Mouse (Mus musculus) C2C12 (cell line): ENCODE data around the gene Nipa1. TPM values are rescaled to one million over a fixed set of nuclear protein-coding genes. Genes with fewer than 3 reads are reported as not detected.
"Not testable (repeated sequence)": the region's sequence is repeated elsewhere in the genome, so short reads cannot be mapped to it uniquely, and the experiment has no call there.

Experiments
- H3K27me3 ChIP-seq: one replicate; pipeline ENCODE4 v1.6.1; 2011; ENCODE audit not compliant: control insufficient read depth, insufficient read depth, insufficient read length
- H3K36me3 ChIP-seq: one replicate; pipeline ENCODE4 v1.6.1; 2011; ENCODE audit not compliant: control insufficient read depth, insufficient read depth
- H3K4me3 ChIP-seq: one replicate; pipeline ENCODE4 v1.5.1; 2011; ENCODE audit warnings: mild to moderate bottlenecking, control low read depth; ENCODE audit not compliant: poor library complexity, insufficient read depth, severe bottlenecking
- H3K79me2 ChIP-seq: one replicate; pipeline ENCODE4 v1.6.1; 2011; ENCODE audit not compliant: control insufficient read depth, insufficient read depth
- H3K79me3 ChIP-seq: one replicate; pipeline ENCODE4 v1.6.1; 2011; ENCODE audit warnings: low read depth, control low read depth
- H3ac ChIP-seq: one replicate; pipeline ENCODE3; 2011; ENCODE audit warnings: low read depth; ENCODE audit not compliant: control insufficient read depth, insufficient read length
- CEBPB ChIP-seq: IDR thresholded peaks from one replicate; pipeline ENCODE4 v1.6.1; 2011; ENCODE audit warnings: low read depth, mild to moderate bottlenecking, control low read depth, moderate library complexity
- CTCF ChIP-seq: IDR thresholded peaks from one replicate; pipeline ENCODE4 v1.5.1; 2011; ENCODE audit not compliant: control insufficient read depth, insufficient read depth, insufficient read length
- FOSL1 ChIP-seq: IDR thresholded peaks from one replicate; pipeline ENCODE4 v1.8.0; 2011; ENCODE audit warnings: mild to moderate bottlenecking, low read length; ENCODE audit not compliant: poor library complexity, insufficient read depth, severe bottlenecking
- MAX ChIP-seq: IDR thresholded peaks from one replicate; pipeline ENCODE4 v1.6.1; 2011; ENCODE audit warnings: mild to moderate bottlenecking, control low read depth
- MYOD1 ChIP-seq: IDR thresholded peaks from one replicate; pipeline ENCODE4 v1.6.1; 2011; ENCODE audit warnings: low read depth; ENCODE audit not compliant: control insufficient read depth, insufficient read length
- MYOG ChIP-seq: IDR thresholded peaks from one replicate; pipeline ENCODE4 v1.6.1; 2011; ENCODE audit not compliant: control insufficient read depth, insufficient read length; ENCODE audit errors: extremely low read depth
- USF1 ChIP-seq: IDR thresholded peaks from one replicate; pipeline ENCODE4 v1.6.1; 2011; ENCODE audit warnings: low read depth, mild to moderate bottlenecking, control low read depth, moderate library complexity
- polyA plus RNA-seq: library from polyadenylated mRNA; unstranded; fragments of >200 nt; fragmentation: generic; extraction: Trizol; gene quantifications from one replicate; pipeline ENCODE4 v1.2.1, GENCODE M21; 2012; ENCODE audit warnings: missing spikeins

The Nipa1 gene
- polyA plus RNA-seq, 1 experiment: 3.9 TPM

DNA sequence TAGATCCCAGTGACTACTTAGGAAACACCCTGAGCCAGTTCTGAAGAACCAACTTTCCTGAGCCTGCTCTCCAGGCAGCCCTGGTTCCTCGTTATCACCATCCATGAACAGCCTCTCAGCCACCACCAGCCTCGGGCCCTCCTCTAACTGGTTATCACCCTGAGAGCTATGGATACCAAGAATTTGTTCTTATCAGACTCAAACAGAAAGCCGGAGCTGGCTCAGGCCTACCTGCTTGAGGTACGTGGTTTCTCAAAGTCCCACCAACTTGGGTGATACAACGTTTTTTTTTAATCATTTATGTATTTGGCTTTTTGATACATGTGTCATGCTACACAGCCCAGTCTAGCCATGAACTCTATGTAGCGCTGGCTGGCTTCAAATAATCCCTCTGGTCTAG, 4.6 kb downstream of the Nipa1 start:
- H3K79me3 ChIP-seq: no peaks in the 10 kb centered on the region
- TF ChIP-seq USF1: no peak
- TF ChIP-seq CEBPB: no peak
- no peak for TF ChIP-seq MAX
- no peak for TF ChIP-seq FOSL1
- no peak for TF ChIP-seq MYOG
- no peak for TF ChIP-seq CTCF
- no peak for TF ChIP-seq MYOD1
- no peaks in the 10 kb centered on the region for H3K79me2 ChIP-seq
- H3K27me3 ChIP-seq: no peaks in the 10 kb centered on the region
- no peak overlapping the region for H3K4me3 ChIP-seq
- H3K36me3 ChIP-seq: no peaks in the 10 kb centered on the region
- no peak overlapping the region for H3ac ChIP-seq

DNA sequence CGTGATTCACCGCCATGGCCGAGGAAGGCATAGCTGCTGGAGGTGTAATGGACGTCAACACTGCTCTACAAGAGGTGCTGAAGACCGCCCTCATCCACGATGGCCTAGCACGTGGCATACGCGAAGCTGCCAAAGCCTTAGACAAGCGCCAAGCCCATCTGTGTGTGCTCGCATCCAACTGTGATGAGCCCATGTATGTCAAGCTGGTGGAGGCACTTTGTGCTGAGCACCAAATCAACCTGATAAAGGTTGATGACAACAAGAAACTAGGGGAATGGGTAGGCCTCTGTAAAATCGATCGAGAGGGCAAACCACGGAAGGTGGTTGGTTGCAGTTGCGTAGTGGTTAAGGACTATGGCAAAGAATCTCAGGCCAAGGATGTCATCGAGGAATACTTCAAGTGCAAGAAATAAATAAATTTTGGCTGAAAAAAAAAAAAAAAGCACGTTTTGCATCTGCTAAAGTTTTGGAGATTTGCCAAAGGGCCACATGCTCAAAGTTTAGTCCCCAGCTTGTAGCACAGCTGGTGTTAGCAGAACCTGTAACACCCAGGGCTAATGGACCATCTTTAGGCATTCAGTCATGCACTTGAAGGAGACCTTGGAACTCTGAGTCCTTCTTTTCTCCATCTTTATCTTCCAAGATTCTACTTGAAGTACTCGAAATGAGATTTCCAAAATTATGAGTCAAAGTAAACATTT, 5.6 kb downstream of the Nipa1 start:
- H3K79me2 ChIP-seq, H3K79me3 ChIP-seq, H3K4me3 ChIP-seq, H3ac ChIP-seq, H3K27me3 ChIP-seq, H3K36me3 ChIP-seq: not testable (repeated sequence)

DNA sequence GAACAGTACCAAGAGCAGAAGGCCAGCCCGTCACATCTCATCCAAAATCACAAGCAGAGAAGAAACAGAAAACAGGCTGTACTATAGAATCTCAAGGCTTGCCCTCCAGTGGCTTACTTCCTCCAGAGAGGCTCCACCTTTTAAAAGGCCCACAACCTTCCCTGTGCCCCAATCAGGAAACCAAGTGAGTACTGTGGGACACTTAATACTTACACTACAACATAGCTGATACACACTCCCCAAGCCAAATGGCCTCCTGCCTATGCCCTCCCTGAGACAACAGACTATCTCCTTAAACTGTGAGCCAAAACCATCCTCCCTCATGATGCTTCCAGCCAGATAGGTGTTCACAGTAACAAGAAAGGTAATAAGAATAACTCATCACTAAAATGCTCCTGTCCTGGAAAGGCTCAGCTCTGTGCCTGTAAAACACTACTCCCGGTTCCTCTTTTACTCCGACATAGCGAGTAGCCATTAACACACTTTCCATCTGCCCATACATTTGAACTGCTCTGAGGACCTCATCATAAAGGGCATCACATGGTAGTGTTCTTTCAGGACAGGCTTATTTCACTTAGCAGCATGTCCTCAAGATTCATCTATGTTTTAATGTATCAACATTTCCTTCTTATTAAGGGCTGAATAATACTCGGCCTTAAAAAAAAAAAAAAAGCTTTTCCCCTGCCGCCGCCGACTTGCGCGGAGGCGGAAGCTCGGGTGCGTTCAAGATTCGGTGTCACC, 6.3 kb downstream of the Nipa1 start:
- TF ChIP-seq MYOD1 (no peak), USF1 (no peak), MYOG (no peak), CTCF (no peak), CEBPB (no peak), MAX (no peak), FOSL1 (no peak)
- Histone ChIP-seq H3K79me3 (no peaks in the 10 kb centered on the region), H3K27me3 (no peaks in the 10 kb centered on the region)

DNA sequence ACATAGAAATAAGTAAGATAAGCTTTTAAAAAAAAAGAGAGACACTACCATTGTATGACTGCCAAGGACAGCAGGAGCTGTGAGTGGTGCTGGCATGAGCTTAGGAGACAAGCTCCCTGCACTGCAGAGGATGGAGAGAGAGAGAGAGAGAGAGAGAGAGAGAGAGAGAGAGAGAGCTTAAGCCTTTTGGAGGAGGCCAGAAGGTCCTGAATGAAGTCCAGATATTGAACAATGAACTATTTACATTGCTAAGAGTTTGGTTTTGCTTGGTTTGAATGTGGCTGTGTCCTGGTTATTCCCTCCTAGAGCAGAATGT, 8.8 kb downstream of the Nipa1 start:
- Histone ChIP-seq H3K4me3 (no peak overlapping the region), H3K36me3 (no peaks in the 10 kb centered on the region), H3ac (no peak overlapping the region), H3K79me3 (no peaks in the 10 kb centered on the region), H3K27me3 (no peaks in the 10 kb centered on the region), H3K79me2 (no peaks in the 10 kb centered on the region)
- no peak for TF ChIP-seq MAX
- TF ChIP-seq MYOG: no peak
- no peak for TF ChIP-seq CEBPB
- TF ChIP-seq CTCF: no peak
- TF ChIP-seq FOSL1: no peak
- no peak for TF ChIP-seq USF1
- TF ChIP-seq MYOD1: no peak

More for the DNA sequence above, 6.3 kb downstream of the Nipa1 start:
- no peaks in the 10 kb centered on the region for H3K36me3 ChIP-seq
- no peak overlapping the region for H3ac ChIP-seq
- no peak overlapping the region for H3K4me3 ChIP-seq
- H3K79me2 ChIP-seq: no peaks in the 10 kb centered on the region

GRCm38 (mm10) chr7:56010318-56011017, 9.3 kb downstream of the Nipa1 start:
- no peak overlapping the region for H3ac ChIP-seq
- H3K79me2 ChIP-seq: no peaks in the 10 kb centered on the region
- H3K4me3 ChIP-seq: no peak overlapping the region
- H3K27me3 ChIP-seq: no peaks in the 10 kb centered on the region
- no peak for TF ChIP-seq FOSL1
- H3K79me3 ChIP-seq: no peaks in the 10 kb centered on the region
- no peaks in the 10 kb centered on the region for H3K36me3 ChIP-seq

GRCm38 (mm10) chr7:55998997-55999396, 20.8 kb downstream of the Nipa1 start:
- Histone ChIP-seq H3K79me3 (no peaks in the 10 kb centered on the region), H3K79me2 (no peaks in the 10 kb centered on the region), H3K36me3 (no peaks in the 10 kb centered on the region), H3K4me3 (no peak overlapping the region), H3K27me3 (no peaks in the 10 kb centered on the region), H3ac (no peak overlapping the region)
- TF ChIP-seq MYOD1 (no peak), CTCF (no peak), USF1 (no peak)
